Mouse (Mus musculus) thymus, postnatal 10 days (tissue): ENCODE measurements around the gene Rbpj.

ENCODE experiments used
- DNase-seq, 2 experiments: peaks; one replicate each; pipeline ENCODE4 v3.0.0; 2021; ENCODE audit warnings: low spot score in 2 of 2

Rbpj gene

GRCm38 (mm10) chr5:53509927-53510326 lies 44.0 kb downstream of the Rbpj start:
- DNase-seq = no peak

GRCm38 (mm10) chr5:53511426-53511825 lies 45.5 kb downstream of the Rbpj start:
- no peak for DNase-seq

- DNase-seq = no peak
Measured at GRCm38 (mm10) chr5:53514959-53515612, 49.1 kb downstream of the Rbpj start.

- DNase-seq = no peak
Measured at GRCm38 (mm10) chr5:53516482-53516881, 50.5 kb downstream of the Rbpj start.

- DNase-seq = no peak
Measured at GRCm38 (mm10) chr5:53517802-53518201, 51.9 kb downstream of the Rbpj start.

GRCm38 (mm10) chr5:53519131-53519530 lies 53.2 kb downstream of the Rbpj start:
- no peak for DNase-seq

- no peak for DNase-seq
Measured at GRCm38 (mm10) chr5:53519998-53520577, 54.1 kb downstream of the Rbpj start.

GRCm38 (mm10) chr5:53523046-53523445 lies 57.1 kb downstream of the Rbpj start:
- DNase-seq = no peak

GRCm38 (mm10) chr5:53524162-53524561 lies 58.2 kb downstream of the Rbpj start:
- no peak for DNase-seq

GRCm38 (mm10) chr5:53524831-53525230 lies 58.9 kb downstream of the Rbpj start:
- DNase-seq = no peak

GRCm38 (mm10) chr5:53525305-53526069 lies 59.5 kb downstream of the Rbpj start:
- DNase-seq = no peak

GRCm38 (mm10) chr5:53526070-53526430 lies 60.1 kb downstream of the Rbpj start:
- no peak for DNase-seq

GRCm38 (mm10) chr5:53529846-53530245 lies 63.9 kb downstream of the Rbpj start:
- no peak for DNase-seq

GRCm38 (mm10) chr5:53535096-53535495 lies 69.1 kb downstream of the Rbpj start:
- no peak for DNase-seq

GRCm38 (mm10) chr5:53536635-53537554 lies 70.9 kb downstream of the Rbpj start:
- no peak for DNase-seq

GRCm38 (mm10) chr5:53539860-53540633 lies 74.1 kb downstream of the Rbpj start:
- DNase-seq = no peak

GRCm38 (mm10) chr5:53542073-53542472 lies 76.1 kb downstream of the Rbpj start:
- no peak for DNase-seq

- DNase-seq = no peak
Measured at GRCm38 (mm10) chr5:53543399-53543798, 77.4 kb downstream of the Rbpj start.

GRCm38 (mm10) chr5:53543945-53544344 lies 78.0 kb downstream of the Rbpj start:
- DNase-seq = no peak

- DNase-seq = no peak
Measured at GRCm38 (mm10) chr5:53546440-53546839, 80.5 kb downstream of the Rbpj start.

GRCm38 (mm10) chr5:53546979-53547472 lies 81.1 kb downstream of the Rbpj start:
- DNase-seq = no peak
